Mouse (Mus musculus) MEL (cell line): ENCODE measurements around the gene Ctcf. TPM values are rescaled to one million over a fixed set of nuclear protein-coding genes. Genes with fewer than 3 reads are reported as not detected.

Source experiments
- DNase-seq: peaks from one replicate; pipeline ENCODE4 v3.0.0; 2011; ENCODE audit warnings: low read depth, low spot score
- H3K27ac ChIP-seq: 2 replicates; pipeline ENCODE4 v1.5.1; 2012; ENCODE audit warnings: low read depth, mild to moderate bottlenecking, control low read depth, low read length, moderate library complexity; ENCODE audit not compliant: control insufficient read depth
- H3K27me3 ChIP-seq, 2 experiments: fragments of 150-350 bp in 1 of 2; sonication (generic) in 1 of 2; 2 replicates each; pipeline ENCODE4 v1.6.1; 2012; ENCODE audit warnings: low read length in 2 of 2, mild to moderate bottlenecking in 2 of 2, improper control_type of control experiment in 1 of 2, moderate library complexity in 1 of 2; ENCODE audit not compliant: insufficient read depth in 2 of 2, control insufficient read depth in 1 of 2
- H3K36me3 ChIP-seq, 2 experiments: 2 replicates each; pipeline ENCODE4 v1.6.1; 2012 to 2014; ENCODE audit warnings: low read length in 2 of 2, improper control_type of control experiment in 1 of 2, inconsistent platforms in 1 of 2, mild to moderate bottlenecking in 1 of 2; ENCODE audit not compliant: insufficient read depth in 2 of 2, control insufficient read depth in 1 of 2
- H3K4me1 ChIP-seq, 2 experiments: fragments of 150-350 bp in 1 of 2; sonication (generic) in 1 of 2; 2 replicates each; pipeline ENCODE4 v1.6.1; 2012; ENCODE audit warnings: low read length in 2 of 2, improper control_type of control experiment in 1 of 2, mild to moderate bottlenecking in 1 of 2; ENCODE audit not compliant: insufficient read depth in 2 of 2, control insufficient read depth in 1 of 2
- H3K4me3 ChIP-seq, 2 experiments: fragments of 150-350 bp in 1 of 2; sonication (generic) in 1 of 2; 2 replicates each; pipeline ENCODE4 v1.5.1; 2012; ENCODE audit warnings: low read depth in 2 of 2, low read length in 2 of 2, mild to moderate bottlenecking in 2 of 2, moderate library complexity in 2 of 2, control low read depth in 1 of 2, improper control_type of control experiment in 1 of 2; ENCODE audit not compliant: control insufficient read depth in 1 of 2, insufficient read depth in 1 of 2
- H3K79me2 ChIP-seq: 2 replicates; pipeline ENCODE4 v1.6.1; 2012; ENCODE audit warnings: mild to moderate bottlenecking, low read length, moderate library complexity; ENCODE audit not compliant: control insufficient read depth, poor library complexity, insufficient read depth
- H3K9ac ChIP-seq: 2 replicates; pipeline ENCODE4 v1.6.1; 2012; ENCODE audit warnings: low read depth, mild to moderate bottlenecking, control low read depth, low read length, moderate library complexity; ENCODE audit not compliant: control insufficient read depth, poor library complexity, severe bottlenecking
- H3K9me3 ChIP-seq: fragments of 150-350 bp; sonication (generic); replicated peaks from 2 replicates; pipeline ENCODE4 v1.6.1; 2012; ENCODE audit warnings: mild to moderate bottlenecking, low read length, improper control_type of control experiment, moderate library complexity; ENCODE audit not compliant: insufficient read depth
- CHD2 ChIP-seq: IDR thresholded peaks from 2 replicates; pipeline ENCODE4 v1.6.1; 2011; ENCODE audit warnings: low read length, improper control_type of control experiment
- E2F4 ChIP-seq: IDR thresholded peaks from 2 replicates; pipeline ENCODE4 v1.6.1; 2011; ENCODE audit warnings: low read depth, low read length, improper control_type of control experiment, borderline replicate concordance
- ELF1 ChIP-seq: IDR thresholded peaks from 2 replicates; pipeline ENCODE4 v1.6.1; 2014; ENCODE audit warnings: low read depth, mild to moderate bottlenecking, inconsistent platforms, low read length, improper control_type of control experiment, moderate library complexity
- EP300 ChIP-seq, 2 experiments: IDR thresholded peaks; 2 replicates each; pipeline ENCODE4 v1.6.1; 2011; ENCODE audit warnings: improper control_type of control experiment in 2 of 2, low read length in 2 of 2, low read depth in 1 of 2, mild to moderate bottlenecking in 1 of 2
- JUND ChIP-seq: IDR thresholded peaks from 2 replicates; pipeline ENCODE4 v1.6.1; 2011; ENCODE audit warnings: low read depth, mild to moderate bottlenecking, improper control_type of control experiment, low read length
- MEF2A ChIP-seq: IDR thresholded peaks from 2 replicates; pipeline ENCODE4 v1.6.1; 2014; ENCODE audit warnings: low read depth, mild to moderate bottlenecking, inconsistent platforms, low read length, improper control_type of control experiment; ENCODE audit not compliant: poor library complexity, insufficient replicate concordance, severe bottlenecking; ENCODE audit errors: extremely low read depth
- POLR2AphosphoS2 ChIP-seq: IDR thresholded peaks from 2 replicates; pipeline ENCODE4 v1.6.1; 2011; ENCODE audit warnings: low read length, improper control_type of control experiment
- POLR2AphosphoS5 ChIP-seq: IDR thresholded peaks from 2 replicates; pipeline ENCODE4 v1.6.1; 2012; ENCODE audit warnings: low read depth, borderline replicate concordance, mild to moderate bottlenecking, inconsistent platforms, low read length, moderate library complexity, mixed read lengths
- RCOR1 ChIP-seq: IDR thresholded peaks from 2 replicates; pipeline ENCODE4 v1.6.1; 2012; ENCODE audit warnings: low read depth, mild to moderate bottlenecking, inconsistent platforms, low read length, improper control_type of control experiment
- SIN3A ChIP-seq: IDR thresholded peaks from 2 replicates; pipeline ENCODE4 v1.6.1; 2012; ENCODE audit warnings: low read length, improper control_type of control experiment, inconsistent platforms
- TBP ChIP-seq: IDR thresholded peaks from 2 replicates; pipeline ENCODE4 v1.8.0; 2011; ENCODE audit warnings: low read depth, low read length, improper control_type of control experiment
- TCF12 ChIP-seq: IDR thresholded peaks from 2 replicates; pipeline ENCODE4 v1.6.1; 2014; ENCODE audit warnings: low read depth, mild to moderate bottlenecking, inconsistent platforms, low read length, improper control_type of control experiment, moderate library complexity
- ZC3H11A ChIP-seq: IDR thresholded peaks from 2 replicates; pipeline ENCODE4 v1.6.1; 2012; ENCODE audit warnings: low read depth, mild to moderate bottlenecking, inconsistent platforms, low read length, improper control_type of control experiment
- ZMIZ1 ChIP-seq: IDR thresholded peaks from 2 replicates; pipeline ENCODE4 v1.6.1; 2012; ENCODE audit warnings: low read depth, mild to moderate bottlenecking, inconsistent platforms, low read length, improper control_type of control experiment, moderate library complexity
- polyA plus RNA-seq, 2 experiments: library from polyadenylated mRNA; stranded (reverse) in 1 of 2; unstranded in 1 of 2; fragments of >175 nt in 1 of 2; fragments of >200 nt in 1 of 2; gene quantifications; 2 replicates each; pipeline versions ENCODE4 v1.2.1 to v1.2.4; 2012; ENCODE audit warnings: low replicate concordance in 2 of 2, low read depth in 1 of 2; ENCODE audit not compliant: insufficient read length in 2 of 2, insufficient read depth in 1 of 2, missing spikeins in 1 of 2
- total RNA-seq: library from RNA; depleted of rRNA; stranded (reverse); fragments of 300-350 nt; gene quantifications from 2 replicates; pipeline ENCODE4 v1.2.3, GENCODE M21; 2012

Ctcf gene
- total and polyA plus RNA-seq, 3 experiments = 40.7 to 670 (median 87.1) TPM

DNA sequence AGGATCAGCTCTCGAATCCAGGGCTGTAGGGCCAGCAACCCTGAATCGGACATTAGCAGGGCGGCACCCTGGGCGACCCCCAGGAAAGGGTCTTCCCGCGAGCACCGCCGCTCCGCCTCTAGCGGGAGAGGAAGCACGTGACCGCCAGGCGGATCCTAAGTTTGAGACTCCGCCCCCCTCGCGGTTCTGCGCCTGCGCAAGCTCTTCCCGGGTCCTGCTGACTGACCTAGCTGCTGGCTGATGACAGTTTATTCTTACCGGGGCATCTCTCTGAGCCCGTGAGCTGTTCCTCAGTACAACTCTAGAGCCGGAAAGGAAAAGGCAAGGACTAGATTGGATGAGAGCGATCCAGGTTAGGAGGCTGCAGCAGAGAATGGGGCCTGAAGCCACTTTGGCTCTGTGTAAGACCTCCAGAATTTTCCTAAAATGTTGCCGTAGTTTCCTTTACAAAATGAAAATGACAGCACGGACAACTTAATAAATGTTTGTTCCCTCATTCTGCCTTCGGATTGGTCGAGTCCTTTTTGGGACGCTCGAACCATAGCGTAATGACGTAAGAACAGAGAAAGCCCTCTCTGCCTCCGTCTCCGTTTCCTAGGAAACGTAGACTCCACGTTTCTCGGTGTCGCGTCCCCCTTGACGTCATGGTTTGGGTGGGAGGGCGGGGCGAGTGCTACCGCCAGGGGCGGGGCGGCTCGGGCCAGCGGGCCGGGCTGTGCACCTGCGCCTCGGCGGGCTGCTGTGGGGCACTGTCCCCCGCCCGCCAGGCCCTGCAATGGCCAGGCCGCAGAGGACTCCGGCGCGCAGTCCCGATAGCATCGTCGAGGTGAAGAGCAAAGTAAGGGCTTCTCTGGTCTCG lies 64.8 kb downstream of the Ctcf start, which contains the start of the genes Acd and Pard6a (continued):
- TF ChIP-seq EP300 (IDR thresholded peaks at IDR 0.05; ENCODE audit: low read depth in 1 of 2, low read length in 2 of 2) (no peak), MEF2A (no peak), E2F4 (0 out of 2 replicates have a peak, but pooled peaks have one; percentile 49), POLR2AphosphoS2 (peak; percentile 38; the same call in 1 of the 2 replicates)

DNA sequence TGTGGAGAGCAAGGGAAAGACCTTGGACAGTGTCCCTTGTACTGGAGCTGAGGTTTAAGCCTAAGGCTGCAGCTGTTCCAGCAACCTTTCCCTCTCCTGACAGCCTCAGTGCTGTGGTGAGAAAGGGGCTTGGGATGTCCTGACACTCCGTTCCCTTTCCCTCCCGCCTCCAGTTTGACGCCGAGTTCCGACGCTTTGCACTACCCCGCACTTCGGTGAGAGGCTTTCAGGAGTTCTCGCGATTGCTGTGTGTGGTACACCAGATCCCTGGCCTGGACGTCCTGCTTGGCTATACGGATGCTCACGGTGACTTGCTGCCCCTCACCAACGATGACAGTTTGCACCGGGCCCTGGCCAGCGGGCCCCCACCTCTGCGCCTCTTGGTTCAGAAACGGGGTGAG lies 65.6 kb downstream of the Ctcf start:
- peaks cover 5 to 15% of the 10 kb centered on the region in 2 experiments; a peak in 3 of 4 replicates for H3K4me1 ChIP-seq
- H3K27me3 ChIP-seq = no peaks in the 10 kb centered on the region
- no peak for DNase-seq
- H3K9ac ChIP-seq = peak overlapping the region; percentile 66
- H3K79me2 ChIP-seq = peaks cover 10% of the 10 kb centered on the region
- H3K4me3 ChIP-seq = peak overlapping the region; percentile 63 to 65
- peaks cover 0 to 11% of the 10 kb centered on the region in 2 experiments; a peak in 2 of 4 replicates for H3K36me3 ChIP-seq
- H3K9me3 ChIP-seq = no peaks in the 10 kb centered on the region
- no peak for TF ChIP-seq EP300 (IDR thresholded peaks at IDR 0.05; ENCODE audit: low read depth in 1 of 2, low read length in 2 of 2)
- TF ChIP-seq E2F4 = no peak
- TF ChIP-seq RCOR1 = no peak
- TF ChIP-seq SIN3A = no peak
- TF ChIP-seq POLR2AphosphoS5 = no peak
- TF ChIP-seq TBP = no peak
- TF ChIP-seq CHD2 = no peak
- no peak for TF ChIP-seq JUND
- no peak overlapping the region for H3K27ac ChIP-seq

DNA sequence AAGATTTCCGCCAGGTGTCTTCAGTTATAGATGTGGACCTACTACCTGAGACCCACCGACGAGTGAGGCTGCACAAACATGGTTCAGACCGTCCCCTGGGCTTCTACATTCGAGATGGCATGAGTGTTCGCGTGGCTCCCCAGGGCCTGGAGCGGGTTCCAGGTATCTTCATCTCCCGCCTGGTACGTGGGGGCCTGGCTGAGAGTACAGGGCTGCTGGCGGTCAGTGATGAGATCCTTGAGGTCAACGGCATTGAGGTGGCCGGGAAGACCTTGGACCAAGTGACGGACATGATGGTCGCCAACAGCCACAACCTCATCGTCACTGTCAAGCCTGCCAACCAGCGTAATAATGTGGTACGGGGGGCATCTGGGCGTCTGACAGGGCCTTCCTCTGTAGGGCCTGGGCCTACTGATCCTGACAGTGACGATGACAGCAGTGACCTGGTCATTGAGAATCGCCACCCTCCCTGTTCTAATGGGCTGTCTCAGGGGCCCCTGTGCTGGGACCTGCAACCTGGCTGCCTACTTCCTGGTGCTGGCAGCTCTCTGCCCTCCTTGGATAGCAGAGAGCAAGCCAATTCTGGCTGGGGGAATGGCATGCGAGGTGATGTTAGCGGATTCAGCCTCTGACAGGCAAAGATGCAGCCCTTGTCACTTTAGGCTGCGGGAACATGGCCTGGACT lies 66.5 kb downstream of the Ctcf start:
- Histone ChIP-seq H3K4me3 (no peak overlapping the region), H3K36me3 (peaks cover 0 to 11% of the 10 kb centered on the region in 2 experiments; a peak in 2 of 4 replicates)

More for the DNA sequence above, 66.5 kb downstream of the Ctcf start:
- peaks cover 5 to 15% of the 10 kb centered on the region in 2 experiments; a peak in 3 of 4 replicates for H3K4me1 ChIP-seq
- H3K9ac ChIP-seq = no peak overlapping the region
- H3K9me3 ChIP-seq = no peaks in the 10 kb centered on the region
- no peaks in the 10 kb centered on the region for H3K27me3 ChIP-seq
- DNase-seq = no peak
- H3K27ac ChIP-seq = no peak overlapping the region
- TF ChIP-seq TCF12 (no peak), ZMIZ1 (no peak), ELF1 (no peak), ZC3H11A (no peak)
- peaks cover 17% of the 10 kb centered on the region for H3K79me2 ChIP-seq
